Mouse (Mus musculus) kidney, postnatal 14 days (tissue): ENCODE results near the gene Fam19a2.
A peak's percentile ranks its signal among the peaks of the same experiment; 100 is the strongest.

Experiments
- DNase-seq: peaks from one replicate; pipeline ENCODE4 v3.0.0; 2022; ENCODE audit warnings: mixed read lengths

Gene Fam19a2

DNA sequence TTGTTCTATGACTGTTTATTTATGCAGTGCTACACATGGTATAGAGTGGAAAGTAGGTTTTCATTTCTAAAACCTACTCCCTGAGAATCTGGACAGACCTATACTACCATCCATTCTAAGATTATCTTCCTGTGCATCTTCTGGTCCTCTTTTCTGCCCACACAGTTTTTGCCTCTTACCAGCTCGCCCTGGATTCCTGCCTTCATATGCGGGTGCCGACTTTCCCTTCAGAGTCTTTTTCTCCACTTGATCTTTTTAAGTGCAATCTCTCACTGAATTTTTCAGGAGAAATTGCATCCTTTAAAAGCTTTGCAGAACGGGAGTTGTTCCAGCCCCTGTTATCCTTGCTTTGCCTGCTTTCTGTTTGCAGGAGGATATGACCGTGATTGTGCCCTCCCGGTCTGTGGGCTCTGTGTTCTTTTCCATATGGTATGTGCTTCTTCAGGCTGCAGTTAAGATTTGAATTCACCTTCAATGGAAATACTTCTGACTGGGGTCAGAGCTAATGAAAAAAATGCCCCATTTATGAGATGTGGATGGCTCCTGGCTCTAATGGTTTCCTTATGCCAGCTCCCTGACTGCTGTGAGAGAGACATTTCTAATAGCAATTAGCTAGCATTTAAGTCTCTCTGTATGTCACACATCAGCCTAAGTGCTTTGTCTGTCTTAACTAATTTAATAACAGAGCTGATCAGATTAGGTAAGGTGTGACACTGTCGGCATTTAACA is 308.7 kb downstream of the Fam19a2 start:
- no peak for DNase-seq

DNA sequence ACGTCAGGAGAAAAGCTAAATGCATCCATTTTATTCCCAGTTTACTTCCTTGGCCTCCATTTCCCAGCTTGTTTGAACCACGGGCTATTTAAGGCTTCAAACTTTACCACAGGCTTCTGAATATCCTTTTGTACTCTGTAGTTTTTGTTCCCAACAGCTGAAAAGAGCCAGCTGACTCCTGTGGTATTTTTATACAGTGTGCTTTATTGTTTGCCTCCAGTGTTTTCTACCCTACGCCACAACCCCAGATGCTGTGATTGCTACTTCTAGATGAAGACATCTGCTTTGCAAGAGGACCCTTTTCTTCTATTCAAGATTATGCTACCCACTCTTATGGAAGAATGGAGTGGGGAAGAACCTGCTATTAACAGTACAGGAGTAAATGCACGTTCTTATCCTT is 314.0 kb downstream of the Fam19a2 start:
- DNase-seq = no peak

DNA sequence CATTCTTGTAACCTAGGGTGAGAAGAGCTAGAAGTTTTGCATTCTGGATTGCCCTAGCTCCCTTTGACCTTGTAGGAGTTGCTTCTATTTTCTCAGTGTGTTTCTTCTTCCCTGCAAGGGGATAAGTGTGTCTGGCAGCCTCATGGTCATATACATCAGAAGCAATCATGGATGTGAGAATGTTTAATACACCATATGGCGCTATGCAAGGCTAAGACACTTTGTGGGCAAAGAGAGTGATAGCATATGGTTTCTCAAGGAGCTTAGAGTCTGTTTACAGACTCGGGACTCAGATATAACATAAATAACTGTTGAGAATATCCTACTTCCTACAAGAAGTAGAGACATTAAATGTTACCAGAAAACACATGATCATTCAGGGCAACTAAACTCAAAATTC is 315.2 kb downstream of the Fam19a2 start:
- no peak for DNase-seq

DNA sequence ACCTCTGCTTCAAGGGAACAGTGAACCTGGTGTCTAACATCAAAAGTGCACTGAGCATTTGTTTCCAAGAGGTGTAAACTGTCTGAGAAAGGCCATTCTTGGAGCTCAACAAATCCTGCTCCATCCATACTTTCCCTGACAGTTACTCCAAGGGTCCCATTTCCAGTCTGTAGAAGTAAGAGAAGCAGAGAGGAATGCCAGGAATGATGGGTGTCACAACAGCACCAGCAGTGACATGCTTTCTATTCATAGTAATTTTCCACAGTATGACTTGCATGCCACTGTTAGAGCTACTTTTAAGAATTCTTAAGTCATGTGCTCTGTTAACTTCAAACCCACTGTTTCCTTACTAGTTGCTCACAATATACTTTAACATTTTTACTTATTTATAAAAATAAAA is 331.2 kb downstream of the Fam19a2 start:
- no peak for DNase-seq

DNA sequence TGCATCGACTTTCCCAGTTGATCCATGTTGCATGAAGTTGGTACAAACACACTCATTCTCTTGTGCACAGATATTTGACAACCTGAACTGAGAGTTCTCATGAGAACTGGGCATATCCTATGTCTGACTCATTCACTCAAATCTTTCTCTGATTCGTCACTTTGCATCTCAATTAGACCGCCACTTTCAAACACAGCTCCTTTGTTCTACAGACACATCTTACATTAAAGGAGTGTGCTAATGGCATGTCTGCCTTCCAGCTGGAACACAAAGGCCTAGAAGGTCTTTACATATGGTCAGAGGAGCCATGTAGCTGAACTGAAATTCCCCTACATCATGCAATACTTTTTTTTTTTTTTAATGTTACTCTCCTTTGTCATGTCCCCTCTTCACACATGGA is 333.3 kb downstream of the Fam19a2 start:
- DNase-seq = no peak

DNA sequence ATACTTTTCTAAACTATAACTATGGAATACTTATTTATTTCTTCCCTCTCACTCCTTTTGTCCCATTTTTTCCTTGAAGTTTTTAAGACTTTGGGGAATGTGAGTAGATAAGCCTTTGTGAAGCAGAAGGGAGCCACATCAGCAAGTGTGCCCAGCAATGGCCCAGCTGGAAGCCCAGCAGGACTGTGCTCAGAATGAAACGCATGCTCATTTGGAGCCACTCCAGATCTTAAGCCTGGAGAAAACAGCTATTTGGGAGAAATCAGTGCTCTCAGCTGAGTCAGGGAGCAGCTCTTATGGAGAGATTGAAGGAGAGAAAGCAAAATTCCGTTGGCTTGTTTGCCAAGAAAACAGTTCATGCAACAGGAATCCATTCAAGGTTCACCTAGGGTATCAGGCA is 341.9 kb downstream of the Fam19a2 start:
- no peak for DNase-seq

DNA sequence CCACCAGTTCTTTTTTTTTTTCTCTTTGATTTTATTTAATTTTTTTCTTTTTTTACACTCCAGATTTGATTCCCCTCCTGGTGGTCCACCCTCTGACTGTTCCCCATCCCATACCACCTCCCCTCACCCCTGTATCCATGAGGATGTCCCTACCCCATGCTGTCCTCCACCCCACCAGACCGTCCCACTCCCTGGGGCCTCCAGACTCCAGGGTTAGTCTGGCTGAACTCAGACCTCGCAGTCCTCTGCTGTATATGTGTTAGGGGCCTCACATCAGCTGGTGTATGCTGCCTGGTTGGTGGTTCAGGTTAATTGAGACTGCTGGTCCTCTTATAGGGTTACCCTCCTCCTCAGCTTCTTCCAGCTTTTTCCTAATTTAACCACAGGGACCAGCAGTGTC is 362.9 kb downstream of the Fam19a2 start:
- DNase-seq = no peak

DNA sequence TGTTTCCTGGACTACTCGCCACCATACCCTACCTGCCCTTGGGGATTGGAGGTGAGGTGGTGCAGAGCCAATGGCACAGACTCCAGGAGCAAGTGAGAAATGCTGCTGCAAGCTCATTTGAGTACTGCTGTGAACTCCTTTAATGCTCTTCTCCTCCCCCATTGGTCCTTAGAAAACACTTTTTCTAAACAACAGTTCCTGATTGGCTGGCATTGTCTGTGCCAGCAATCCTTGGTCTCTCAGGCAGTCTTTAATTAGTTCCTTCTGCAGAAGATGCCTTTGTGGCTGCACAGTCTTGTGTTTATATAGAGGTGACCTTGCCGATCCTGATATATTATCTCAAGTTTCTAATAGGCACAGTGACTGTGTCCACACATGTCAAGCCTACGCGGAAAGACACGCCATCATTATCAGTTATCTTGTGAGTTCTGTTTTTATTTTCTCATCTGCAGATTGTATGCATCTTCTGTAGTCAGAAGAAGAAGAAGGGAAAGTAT is 365.5 kb downstream of the Fam19a2 start:
- no peak for DNase-seq

DNA sequence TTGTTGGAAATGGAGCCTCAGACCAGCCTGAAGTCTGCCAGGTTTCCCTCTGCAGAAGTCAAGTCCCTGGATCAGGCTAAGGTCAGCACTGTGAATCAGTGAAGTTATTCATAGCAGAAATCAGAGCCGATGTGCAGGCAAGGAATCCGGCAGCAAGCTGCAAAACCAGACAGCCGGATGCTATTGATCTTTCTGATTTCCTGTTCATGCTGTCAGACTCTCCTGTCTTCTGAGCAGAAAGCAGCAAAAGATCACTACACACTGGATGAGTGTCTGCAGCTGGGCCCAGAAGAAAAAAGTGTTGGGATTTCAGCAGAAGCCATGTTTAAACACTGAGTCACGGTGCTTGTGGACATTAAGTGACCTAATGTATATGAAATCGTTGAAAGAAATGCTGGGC is 368.2 kb downstream of the Fam19a2 start:
- DNase-seq = no peak

DNA sequence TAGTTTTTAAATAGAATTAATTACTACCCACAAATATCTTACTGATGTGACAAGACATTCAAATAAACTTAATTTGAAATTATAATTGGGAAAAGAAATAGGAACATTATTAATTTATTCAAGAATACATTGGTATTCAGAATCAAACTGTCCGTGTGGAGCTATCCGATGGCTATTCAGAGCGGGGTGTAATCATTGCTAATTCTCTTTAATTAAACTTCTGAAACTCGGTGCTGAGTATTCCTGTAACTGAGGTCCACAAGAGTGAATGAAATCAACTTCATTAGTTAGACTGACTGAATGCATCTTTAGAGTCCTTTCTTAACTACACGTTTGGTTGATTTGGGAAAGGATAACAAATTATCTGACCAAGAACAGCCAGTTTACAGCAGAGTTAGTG is 372.9 kb downstream of the Fam19a2 start:
- DNase-seq = no peak

DNA sequence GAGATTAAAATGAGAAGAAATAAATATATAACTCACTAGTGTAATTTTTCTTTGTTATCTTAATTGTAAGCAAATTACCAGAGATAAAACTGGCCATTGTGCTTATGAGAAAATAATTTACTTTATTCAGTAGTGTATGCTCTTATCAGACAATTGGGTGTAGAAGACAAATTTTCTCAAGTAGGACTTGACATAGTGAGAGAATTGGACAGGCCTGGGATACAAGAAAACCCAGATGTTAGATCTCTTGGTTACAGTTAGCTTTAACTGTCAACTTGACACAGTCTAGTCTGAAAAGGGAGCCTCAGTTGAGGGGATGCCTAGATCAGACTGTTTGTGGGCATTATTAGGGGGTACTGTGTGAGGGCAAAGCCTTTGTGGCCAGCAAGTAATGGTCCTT is 373.7 kb downstream of the Fam19a2 start:
- DNase-seq = no peak

DNA sequence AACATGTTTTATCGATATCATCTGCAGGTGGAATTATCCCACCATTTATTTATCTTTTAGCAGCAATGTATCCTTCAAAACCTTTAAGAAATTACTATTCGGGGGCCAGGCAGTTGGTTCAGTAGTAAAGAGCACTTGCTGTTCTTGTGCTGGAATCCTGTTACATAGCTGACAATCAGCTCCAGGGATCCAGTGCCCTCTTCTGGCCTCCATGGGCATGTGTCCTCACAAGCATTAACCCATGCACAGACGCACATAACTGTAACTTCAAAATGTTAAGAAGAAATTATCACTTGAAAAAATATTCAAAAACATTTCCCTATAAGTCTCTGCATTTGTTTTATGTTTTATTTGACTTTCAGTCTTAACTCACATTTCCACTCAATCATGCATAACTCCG is 381.8 kb downstream of the Fam19a2 start:
- no peak for DNase-seq

DNA sequence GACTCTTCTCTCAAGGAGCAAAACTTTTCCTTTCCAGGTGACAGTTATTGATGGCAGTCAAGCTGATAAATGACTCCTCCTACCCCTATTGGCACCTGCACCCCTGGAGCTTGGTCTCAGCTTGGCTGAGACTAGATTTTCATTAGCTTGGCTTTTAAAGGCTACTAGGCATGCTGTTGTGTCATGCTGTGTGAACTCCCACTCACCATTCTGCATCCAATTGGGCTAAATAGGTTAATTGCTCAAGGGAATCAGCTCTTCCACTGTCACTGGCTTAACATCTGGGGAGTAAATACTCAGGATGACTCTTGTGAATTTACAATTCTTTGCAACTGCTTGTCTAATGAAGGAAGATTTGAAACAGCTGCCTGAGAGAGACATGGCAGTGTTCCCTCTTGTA is 407.4 kb downstream of the Fam19a2 start:
- DNase-seq = no peak

DNA sequence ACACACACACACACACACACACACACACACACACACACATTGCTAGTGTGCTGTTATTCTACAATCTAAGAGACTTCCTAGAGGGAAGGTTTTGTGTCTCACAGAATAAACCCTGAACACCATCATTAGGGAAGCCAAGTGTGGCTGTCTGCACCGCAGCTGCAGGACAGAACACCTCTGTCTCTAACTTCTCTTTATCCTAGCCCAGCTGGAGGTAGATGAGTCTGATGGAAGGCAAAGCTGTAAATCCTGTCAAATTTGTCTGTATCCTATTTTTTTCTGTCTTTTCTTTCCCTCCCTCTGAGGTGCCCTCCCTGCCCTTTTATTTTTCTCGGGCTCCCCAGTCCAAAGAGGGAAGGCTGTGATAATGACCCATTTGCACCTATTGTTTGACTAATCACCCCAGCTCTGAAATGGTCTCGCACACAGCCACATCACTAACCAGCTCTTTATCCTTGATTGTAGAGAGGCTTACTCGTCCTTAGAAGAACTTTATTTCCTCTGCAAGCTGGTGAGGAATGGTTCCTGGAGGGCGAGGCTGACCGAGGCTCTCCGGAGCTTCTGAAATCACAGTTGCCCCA is 414.6 kb downstream of the Fam19a2 start:
- DNase-seq = no peak

DNA sequence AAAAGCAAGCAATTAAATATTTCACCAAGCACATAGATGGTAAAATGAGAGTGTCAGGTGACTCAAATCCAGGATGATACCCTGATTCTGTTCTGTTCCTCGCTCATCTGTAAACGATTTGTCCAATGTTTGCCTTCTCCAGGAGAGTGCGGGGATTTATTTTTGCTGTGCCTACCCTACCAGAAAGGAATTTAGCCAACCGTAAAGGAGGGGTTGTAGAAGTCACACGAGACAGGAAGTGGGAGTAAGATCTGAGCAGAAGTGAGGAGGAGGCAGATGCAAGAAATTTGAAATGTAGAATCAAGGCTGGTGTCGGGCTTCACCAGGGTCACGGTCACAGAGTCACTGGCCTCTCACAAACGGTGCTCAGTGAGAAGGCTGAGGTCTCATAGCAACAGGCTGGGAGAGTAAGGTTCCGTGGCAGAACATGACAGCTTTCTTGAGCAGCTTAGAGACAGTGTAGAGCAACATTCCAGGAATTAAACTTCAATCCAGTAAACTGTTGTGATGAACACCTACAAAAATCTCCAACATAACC is 419.0 kb downstream of the Fam19a2 start:
- DNase-seq = no peak

DNA sequence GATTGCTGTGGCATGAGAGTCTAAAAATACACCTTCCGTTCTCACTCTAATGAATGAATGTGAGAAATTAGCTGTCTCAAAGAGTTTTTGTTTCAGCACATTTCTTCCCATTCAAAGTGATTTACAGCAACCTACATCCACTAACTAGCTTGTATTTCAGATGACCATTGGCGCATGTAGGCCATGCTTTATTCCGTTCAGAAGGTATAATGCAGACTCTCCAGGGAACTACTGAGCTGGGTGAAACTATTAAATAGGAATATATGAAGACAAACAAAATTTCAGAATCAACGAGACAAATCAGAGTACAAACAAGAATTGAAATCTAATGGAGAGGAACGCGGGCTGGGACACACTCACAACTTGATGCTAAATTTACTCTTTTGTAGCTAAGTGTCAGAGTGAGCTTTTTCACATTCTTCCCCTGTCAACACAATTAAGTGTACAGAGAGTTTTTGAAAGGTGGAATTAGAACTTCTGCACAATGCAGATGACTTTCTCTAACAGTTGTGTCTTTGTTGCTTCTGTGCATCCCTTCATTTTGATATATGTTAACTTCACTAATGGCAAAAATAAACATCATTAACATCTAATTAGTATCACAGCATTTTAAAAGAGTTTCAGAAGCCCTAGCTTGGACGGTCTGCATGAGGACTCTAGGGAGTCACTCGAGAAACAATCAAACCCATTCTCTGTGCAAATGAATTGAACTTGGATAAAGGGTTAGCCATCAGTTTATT is 428.6 kb downstream of the Fam19a2 start:
- no peak for DNase-seq

DNA sequence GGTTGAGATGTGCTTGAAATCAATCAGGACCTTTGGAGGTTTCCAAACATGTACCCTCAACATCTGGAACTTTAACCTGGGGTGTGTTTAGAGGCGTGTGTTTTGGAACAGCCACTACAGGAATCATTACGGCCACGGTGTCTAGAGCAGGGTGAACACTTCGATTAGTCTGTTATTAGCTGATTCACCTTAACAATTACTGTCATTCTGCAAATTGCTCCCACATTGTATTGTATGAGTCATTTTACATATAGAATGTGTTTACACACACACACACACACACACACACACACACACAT is 429.1 kb downstream of the Fam19a2 start:
- no peak for DNase-seq

DNA sequence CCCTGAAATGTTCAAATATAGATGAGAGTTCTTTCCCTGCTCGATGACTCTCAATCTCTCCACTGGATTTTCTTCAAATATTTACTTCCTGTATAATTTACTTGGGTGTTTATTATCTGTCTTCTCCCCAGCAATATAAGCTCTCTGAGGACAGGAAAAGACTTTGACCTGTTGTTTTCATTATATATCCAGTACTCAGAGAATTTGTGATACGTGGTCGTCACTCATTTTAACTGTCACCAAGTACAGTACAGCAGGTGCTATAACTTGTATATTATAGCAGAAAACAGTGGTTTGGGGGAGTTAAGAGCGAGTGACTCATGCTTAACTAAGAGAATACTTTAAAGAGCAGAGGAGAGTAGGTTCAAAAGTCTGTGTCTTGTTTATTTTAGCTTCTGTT is 438.8 kb downstream of the Fam19a2 start:
- no peak for DNase-seq

DNA sequence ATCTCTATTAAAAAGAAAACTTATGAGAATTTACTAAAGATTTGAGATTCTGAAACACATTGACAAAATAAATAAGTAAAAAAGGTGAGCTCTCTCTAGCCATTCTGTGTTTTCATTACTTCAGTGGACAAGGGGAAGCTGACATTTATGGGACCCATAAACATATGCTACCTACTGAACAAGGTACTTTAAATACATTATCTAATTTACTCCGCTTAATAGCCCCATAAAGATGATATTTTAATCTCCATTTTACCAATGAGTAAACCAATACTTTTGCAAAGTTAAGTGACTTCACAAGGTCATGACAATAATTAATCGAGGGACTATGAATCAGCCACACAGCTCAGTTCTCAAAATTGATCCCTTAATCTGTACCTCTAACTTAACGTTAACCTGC is 443.2 kb downstream of the Fam19a2 start:
- DNase-seq = no peak

DNA sequence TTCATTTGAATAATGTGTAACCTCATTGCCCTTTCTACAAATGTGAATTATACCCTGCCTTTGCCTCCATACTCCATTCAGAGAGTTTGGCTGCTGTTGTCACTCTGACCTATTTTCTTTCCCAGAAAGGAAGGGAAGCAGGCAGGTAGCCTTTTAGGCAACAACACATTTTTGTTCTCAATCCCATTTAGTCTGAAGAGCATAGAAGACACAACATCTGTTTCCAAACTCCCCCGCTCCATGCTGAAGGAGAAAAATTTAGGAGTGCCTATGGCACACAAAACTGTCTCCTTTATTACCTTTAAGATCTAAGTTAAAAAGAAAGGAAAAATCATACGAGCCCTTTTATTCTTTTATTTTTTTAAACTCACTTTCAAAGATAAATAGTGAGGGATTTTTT is 446.9 kb downstream of the Fam19a2 start:
- no peak for DNase-seq

DNA sequence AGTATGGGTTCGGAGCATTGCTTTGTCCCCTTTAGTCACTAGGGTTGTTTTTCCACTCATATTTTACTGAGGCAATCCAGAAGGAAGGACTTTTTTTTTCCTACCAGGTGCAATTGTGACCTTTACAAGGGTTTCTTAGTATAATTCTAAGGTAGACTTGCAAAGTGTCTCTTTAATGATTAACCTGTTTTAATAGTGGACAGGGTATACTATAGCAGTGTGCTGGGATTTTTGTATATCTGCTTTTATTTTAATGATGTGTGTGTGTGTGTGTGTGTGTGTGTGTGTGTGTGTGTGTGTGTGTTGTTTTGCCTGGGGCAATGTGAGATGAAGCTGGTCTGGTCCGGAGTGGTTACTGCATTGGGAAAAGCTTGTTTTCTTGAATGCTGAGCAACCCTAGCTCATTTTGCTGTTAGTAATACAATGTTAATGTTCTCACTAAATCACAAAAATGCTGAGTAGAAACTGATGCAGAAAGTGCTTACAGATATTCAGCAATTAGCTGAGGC is 458.2 kb downstream of the Fam19a2 start:
- DNase-seq = peak; percentile 57

DNA sequence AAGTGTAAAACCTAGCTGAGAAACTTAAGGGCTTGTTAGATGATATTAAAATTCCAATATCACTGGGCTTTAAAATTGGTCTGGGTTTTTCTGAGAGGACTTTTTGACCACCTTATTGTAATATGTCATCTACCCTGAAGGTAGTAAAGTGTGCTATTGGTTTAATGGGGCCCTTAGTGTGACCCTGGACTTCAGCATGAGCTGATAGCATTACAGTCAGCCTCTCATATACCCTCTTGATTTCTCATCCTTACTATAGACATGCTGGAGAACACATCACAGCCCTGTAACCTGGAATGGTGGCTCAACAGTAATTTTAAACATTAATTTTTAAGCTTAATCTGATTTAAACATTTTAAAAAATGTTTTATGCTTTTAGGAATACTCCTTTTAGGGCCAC is 459.8 kb downstream of the Fam19a2 start:
- DNase-seq = no peak

DNA sequence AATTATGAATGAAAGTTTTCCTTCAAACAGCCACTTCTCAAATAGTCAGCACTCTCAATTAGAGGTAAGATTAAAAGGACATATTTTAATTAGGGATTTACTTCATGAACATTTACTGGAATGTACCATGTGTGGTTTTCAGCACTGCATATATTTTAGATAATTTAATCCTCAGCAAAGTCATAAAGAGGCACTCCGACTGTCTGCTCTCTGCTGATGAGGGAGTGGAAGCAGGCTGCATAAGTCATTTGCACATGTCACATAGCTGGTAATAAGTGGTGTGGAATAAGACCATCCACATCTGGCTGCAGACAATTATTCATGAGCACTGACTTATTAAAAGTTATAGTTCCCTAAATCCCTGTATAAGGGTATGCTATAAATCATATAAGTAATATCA is 484.5 kb downstream of the Fam19a2 start:
- DNase-seq = no peak
